Mouse (Mus musculus): ENCODE measurements at regions not wholly inside any gene's neighbourhood (a gene's known extent, or its start where the extent isn't known, plus 50 kb on each side); places are given as distances from the start of the nearest gene placed in this dataset.

DNA sequence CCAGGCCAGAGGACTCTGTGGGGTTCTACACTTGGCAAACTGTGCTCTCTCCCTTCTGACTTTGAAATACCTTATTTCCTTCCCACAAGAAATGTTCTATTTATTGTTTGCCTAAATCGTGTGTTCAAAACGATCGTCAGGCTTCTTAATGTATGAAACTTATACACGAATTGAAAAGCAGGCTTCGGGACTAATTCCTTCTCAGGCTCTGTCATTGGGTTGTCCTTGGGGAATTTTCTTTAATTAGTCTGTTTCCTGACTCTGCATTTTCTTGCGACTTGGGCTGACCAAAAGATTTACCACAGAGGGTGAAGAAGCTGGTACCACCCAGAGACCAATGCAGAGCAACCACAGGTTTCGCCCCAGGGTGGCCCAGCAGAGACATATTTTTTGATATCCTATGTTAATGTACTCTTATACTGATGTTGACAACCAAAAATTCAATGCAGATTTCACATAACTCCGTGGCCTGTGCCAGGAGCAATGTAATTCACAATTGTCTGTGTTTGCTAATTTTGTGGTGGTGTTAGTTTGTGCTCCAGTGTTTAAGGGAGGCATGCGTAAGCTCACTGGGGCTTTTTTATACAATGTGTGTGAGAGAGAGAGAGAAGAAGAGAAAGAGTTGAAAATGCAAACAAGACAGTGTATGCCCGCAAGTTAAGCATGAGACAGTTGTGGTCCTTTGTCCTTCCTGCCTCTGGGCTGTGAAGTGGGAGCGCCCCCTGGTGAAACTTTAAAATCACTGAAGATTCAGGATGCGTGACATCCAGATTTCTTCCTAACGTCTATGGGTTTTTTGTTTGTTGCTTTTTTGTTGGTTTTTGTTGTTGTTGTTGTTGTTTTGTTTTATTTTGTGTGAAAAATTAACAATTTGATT, 452.7 kb downstream of the Sox2 start:
- DNase-seq (ENCODE audit: low read depth, low spot score), result peak; percentile 27

DNA sequence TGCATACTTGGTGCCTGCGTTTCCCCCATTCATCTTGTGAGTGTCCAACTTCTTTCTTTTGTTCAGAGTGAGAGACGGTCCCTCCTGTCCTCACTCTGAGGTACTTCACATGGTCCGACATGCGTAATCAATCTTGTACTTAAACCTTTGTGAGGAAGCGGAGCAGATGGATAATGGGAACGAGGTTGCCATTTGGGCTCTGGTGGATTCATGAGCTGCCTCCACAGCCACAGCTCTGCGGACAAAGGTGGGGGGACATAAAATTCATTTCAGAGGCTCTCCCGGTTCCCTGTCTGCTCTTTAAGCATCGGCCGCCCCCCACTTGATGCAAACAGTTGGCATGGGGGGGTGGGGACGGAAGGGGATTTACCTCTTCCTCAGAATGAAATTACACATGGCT, 454.7 kb downstream of the Sox2 start:
- no peak for DNase-seq (ENCODE audit: low read depth, low spot score)

DNA sequence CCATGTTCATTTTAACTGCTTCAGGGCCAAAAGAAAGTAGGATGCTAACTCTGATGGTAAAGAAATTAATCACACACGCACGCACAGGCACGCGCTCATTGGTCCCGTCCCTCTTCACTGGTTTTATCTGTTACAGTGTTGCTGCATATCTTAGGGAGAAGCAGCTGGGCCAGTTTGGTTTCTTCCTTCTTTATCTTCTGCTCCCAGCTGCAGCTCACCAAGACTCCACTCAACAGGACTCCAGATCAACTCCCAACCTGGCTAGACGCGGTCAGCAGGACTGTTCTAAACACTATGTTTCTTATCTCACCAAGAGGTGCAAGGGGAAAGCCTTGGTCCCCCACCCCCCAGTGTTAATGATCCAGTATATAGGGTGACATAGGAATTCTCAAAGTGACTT, 455.9 kb downstream of the Sox2 start:
- no peak for DNase-seq (ENCODE audit: low read depth, low spot score)

DNA sequence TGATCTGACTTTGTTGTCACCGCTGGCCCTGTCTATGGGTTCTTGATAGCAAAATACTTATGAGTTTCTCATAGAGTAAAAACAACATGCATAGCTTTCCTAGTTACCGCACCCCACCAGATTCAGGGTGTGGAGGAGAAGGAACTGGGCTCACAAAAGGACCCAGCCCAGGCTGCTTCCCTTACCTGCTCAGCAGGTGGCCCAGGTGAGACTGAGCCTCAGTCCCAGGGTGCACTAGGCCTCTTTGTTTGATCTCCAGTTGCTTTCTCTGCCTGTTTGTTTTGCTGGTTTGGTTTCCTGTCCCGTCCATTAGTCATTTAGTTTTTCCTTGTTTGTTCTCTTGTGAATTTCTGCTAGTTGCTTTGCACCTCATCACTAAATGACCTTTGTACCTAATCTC, 483.3 kb downstream of the Sox2 start:
- DNase-seq (ENCODE audit: low read depth, low spot score), result peak; percentile 2

DNA sequence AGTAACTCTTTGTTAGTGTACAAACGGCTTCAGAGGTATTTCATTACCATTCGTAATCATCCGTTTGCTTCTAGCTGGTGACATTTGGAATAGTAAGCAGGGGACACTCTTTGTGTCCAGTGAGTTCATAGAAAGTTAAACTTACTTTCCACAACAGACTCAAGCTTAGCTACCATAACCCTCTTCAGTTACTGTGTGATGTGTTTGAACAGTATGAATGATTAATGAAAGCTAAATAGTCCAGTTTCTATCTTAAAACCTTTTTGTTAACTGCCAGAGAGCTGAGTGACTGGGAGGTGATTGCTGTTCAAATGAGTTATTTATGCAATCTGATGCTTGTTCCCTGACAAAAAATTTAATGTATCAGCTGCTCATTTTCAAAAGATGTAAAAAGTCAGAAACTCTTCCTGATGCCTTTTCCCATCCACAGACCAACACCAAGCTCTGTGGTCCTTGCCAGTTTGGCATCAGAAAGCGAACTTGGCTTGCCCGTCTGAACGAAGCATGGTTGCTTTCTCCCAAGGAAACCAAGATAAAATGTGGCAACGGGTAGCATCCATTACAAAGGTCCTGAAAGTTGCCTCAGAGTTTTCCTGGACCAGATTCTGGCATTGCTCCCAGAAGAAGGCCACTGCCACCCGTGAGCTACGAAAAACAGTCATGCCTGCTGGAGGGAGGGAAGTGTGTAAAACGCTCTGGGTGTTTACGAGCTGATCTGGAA, 491.5 kb downstream of the Sox2 start:
- DNase-seq (ENCODE audit: low read depth, low spot score), result no peak

DNA sequence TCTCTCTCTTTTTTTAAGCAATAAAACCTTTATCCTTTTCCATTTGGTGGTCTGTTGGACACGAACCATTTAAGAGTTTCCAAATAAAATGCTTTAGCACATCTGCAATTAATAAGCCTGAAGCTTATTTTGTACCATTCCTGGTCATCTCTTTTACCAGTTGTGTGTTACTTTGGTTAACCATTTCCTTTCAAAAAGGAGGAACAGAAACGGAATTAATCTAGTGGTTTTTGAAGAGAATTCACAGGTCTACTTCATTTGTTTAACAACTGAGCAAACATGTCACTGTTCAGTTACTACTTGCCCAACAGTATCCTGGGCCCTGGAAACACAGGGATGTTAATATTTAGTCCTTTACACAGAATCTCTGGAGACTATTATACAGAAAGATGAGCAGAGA, 492.5 kb downstream of the Sox2 start:
- DNase-seq (ENCODE audit: low read depth, low spot score), result no peak

DNA sequence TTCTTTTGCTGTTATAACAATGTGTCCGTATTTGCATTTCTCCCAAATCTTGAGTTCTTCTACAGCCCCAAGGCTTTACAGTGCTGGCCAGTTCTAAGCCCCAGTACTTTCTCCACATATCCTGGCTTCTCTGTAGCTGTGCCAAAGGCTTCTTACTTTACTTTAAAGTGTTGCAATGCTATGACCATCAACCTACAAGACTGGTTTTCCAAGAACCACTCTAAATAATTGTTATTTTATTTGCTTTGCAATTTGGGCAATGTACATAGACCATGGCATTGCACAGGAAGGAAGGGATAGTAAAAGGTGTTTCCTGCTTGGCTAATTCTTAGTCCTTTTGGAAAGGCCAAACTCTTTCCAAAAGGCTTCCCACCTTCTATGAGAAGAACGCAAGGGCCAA, 495.4 kb downstream of the Sox2 start:
- DNase-seq (ENCODE audit: low read depth, low spot score), result no peak

DNA sequence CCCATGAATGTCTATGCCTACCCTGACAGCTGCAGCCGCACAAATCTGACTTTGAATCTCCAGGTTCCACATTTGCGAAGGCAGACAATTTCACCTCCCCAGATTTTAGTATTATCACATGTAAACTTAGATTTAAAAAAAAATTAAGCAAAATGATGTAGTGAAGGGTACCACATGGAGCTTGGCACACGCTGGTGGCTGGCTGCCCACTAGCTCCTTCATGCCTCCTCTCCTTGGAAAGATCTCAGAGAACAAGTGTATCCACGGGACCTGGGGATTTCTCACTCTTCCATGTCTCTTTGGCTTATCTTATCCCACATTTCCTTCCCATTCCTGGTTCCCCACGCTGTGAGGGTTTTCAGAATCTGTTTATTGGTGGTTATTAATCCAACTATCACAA, 496.5 kb downstream of the Sox2 start:
- DNase-seq (ENCODE audit: low read depth, low spot score), result no peak

DNA sequence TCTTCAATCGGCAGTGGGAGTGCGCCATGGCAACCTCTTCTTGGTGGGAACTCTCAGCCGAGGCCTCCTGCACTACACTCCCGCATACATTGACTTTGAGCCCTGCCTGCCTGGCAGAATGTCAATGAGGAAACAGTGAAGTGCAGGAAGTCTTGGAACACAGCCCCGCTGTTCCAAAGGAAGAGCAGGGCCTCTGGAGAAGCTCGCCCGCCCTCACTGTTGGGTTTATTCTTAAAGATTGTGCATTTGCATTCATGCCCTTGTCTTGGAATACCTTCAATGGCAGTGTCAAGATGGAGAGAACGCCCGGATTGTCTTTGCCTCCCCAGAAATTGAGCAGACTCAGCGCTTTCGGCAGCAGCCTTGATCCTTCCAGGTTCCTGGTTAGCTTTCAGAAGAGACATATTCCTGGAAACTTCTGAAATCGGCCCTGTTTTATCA, 499.1 kb downstream of the Sox2 start:
- no peak for DNase-seq (ENCODE audit: low read depth, low spot score)

DNA sequence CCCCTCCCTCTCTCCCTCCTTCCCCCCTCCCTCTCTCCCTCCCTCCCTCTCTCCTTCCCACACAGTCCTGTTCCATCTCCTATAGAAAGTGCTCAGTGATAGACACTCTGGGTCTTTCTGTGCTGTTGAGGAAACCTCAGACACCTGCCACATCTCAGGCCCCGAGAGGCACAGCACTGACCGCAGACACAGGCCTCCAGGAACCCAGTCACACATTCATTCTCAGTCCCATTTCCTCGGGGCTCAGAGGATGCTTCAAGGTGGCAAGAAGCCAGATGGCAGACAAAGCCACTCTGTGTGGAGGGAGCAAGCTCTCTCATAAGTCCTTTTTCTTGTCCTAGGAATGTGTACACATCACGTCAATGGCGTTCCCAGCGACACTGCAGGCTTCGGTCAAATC, 502.0 kb downstream of the Sox2 start:
- DNase-seq (ENCODE audit: low read depth, low spot score), result no peak

DNA sequence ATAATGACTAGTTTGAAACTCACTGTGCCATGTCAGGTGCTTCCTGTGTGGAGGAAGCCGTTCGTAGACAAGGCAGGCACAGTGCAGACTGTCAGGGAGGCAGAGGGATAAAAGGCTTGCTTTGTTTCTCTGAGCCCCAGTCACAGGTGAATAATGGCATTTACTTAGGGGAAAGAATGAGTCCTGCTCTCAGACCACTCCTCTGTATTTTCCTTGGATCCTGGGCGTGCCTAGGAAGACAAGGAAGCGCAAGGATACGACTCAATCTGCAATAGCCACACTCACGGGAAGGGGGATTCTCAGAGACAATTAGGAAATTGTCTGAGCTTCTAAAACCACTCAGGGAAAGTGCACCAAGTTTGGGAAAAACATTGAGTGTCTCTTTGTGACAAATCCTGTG, 504.1 kb downstream of the Sox2 start:
- DNase-seq (ENCODE audit: low read depth, low spot score), result no peak

DNA sequence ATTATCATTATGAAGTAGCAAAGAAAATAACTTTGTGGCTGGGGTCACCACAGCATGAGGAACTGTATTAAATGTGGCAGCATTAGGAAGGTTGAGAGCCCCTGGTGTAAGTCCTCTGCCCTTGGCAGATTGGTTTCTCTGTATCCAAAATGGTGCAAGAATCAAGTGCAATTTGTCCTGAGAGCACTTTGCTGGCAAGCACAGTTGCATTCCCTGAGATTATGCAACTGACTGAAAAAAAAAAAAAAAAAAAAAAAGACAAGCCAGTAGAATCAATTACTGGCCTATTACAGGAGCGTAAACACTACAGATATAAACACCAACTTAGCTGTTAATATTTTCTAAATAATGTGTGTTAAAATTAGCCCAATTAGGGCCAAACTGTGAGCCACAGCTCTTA, 518.5 kb downstream of the Sox2 start:
- DNase-seq (ENCODE audit: low read depth, low spot score), result no peak

DNA sequence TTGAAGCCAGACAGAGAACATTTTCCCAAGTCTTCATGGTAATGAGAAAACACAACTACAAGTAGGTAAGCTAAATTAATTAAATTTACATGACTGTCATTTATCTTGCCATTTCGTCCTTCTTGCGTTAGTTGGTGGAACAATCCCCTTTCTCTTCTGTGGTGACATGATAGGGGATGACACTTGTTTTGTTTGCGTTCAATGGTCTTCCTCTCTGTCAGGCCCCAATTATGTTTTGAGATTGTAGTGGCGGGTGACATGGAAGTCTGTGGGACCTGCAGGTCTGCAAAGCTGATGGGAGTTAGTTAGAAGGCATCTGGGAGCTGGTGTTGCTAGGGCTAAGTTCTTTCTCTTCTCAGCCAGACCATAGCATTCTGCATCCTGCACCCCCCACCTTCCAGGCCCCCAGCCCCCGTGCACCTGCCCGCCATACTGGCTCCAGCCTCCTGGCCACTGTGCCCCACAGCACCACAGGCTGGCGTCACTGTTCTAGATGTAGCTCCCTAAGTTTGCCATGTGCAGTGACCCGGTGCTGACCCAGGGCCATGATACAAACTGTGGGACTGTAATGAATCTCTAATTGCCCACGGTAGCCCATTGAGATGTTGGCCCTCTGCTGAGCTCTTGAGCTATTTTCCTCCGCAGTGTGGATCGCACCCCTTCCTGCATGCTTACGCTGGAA, 528.7 kb downstream of the Sox2 start:
- DNase-seq (ENCODE audit: low read depth, low spot score), result no peak

DNA sequence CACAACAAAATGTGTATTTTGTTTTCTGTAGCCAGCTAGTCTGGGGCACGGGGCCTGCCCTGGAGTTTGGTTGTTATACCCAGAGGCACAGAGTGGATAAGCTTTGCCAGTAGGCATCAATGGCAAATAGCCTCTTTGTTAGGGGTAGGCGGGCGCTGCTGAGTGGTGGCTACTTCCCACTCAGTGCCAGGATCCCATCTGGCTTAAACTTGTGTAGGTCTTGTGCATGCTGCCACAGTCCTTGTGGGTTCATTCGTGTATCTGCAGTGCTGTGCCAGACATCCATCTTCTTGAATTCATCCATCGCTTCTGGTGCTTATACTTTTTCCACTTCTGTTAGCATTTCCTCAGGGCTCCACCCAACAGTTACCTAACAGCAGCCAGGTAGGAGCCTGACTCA, 545.4 kb upstream of the Atp11b start:
- DNase-seq (ENCODE audit: low read depth, low spot score), result no peak

DNA sequence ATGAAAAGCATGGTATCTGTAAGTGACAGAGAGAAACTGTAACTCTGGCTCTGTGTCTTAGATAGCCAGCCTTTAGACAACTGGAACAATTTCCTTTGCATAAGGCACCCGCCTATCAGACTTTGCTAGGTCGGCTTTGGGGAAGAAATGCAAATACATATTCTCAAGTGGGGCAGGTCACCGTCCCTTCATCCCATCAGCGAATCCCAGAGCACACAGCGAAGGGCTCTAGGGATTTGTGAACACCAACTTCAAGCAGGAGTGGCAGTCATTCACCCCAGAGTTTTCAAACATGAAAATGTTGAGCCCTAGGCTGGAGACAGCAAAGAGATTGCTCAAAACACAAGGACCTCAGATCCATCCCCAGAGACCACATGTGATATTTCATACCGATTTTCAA, 534.5 kb upstream of the Atp11b start:
- DNase-seq (ENCODE audit: low read depth, low spot score), result no peak

DNA sequence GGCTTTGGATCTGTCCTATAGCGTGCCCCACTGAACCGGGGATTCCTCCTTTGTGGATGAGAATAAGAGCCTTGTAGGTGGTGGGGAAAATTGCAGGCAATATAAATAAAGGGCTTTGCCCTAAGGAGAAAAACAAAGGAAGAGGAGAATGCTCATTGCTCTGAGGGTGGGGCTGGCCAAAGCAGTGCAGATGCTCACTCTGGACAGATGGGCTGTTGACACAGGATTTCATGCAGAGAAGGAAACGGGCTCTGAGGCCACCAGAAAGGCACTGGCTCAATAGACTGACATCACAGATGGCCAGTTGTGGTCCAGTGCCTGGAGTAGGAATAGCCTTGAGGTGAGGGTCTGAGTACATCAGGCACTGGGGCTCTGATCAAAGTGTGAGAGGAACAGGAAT, 532.7 kb upstream of the Atp11b start:
- DNase-seq (ENCODE audit: low read depth, low spot score), result no peak

DNA sequence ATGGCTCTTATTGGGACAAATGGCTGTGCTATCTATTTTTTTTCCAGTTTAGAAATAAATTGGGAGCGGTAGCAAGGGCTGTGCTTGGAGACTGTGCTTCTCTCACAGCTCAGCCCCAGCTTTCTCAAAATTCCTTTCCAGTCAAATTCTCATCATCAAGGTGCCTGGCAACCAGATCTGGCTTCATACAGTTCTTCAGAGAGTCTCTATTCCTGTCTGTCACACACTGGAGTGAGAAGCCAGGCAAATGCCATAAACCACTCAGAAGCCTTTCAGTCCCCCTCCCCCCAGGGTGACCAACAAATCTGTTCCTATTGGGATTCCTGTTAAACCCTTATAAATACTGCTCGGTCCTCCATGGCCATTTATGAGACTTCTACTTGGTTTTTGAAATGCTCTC, 531.7 kb upstream of the Atp11b start:
- no peak for DNase-seq (ENCODE audit: low read depth, low spot score)

DNA sequence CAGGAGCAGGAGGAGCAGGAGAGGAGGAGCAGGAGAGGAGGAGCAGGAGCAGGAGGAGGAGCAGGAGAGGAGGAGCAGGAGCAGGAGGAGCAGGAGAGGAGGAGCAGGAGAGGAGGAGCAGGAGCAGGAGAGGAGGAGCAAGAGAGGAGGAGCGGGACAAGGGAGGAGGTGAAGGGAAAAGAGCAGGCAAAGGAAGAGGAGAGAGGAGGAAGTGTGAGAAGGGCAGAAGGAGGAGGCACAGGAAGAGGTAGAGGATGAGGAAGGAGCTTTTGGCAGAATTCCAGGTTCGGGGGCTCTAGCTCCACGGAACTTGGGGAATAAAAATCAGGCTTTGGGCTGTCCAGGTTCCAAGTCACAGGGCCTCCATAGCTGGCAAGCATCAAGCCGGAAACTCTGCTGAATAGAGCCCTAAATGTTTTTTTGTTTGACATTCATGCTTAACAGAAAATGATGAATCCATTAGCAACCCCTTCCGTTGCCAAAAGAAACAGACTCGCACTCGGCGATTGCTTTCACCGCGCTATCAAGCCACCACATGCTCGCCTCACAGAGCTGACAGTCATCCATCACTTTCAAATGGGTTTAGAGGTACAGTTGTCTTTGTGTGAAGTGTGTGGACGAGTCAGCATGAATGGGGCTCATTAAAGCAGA, 528.7 kb upstream of the Atp11b start:
- DNase-seq (ENCODE audit: low read depth, low spot score), result peak; percentile 16

DNA sequence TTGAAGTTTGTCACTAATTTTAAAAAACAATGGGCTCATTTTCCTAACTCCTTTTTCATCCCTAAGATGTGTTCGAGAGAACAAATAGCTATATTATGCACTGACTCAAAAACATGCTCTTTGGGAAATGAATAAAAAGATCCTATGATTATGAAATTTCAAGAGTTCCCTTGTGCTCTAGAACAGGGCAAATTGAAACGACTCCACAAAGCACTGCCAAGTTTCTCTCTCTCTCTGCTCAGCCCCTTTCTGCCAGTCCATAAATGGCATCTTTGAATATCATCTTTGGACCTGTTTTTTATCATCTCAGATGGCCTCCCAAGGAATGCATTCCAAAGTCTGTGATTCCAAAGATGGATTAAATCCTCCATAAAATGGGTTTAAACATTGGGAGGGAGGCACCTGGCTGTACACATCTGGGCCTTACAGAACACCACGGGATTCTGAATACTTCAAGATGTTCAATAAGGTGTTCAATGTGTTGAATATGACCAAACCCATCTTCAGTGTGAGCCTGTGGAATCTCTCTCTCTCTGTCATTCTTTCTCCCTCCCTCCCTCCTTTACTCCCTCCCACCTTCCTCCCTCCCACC, 528.0 kb upstream of the Atp11b start:
- DNase-seq (ENCODE audit: low read depth, low spot score), result no peak

DNA sequence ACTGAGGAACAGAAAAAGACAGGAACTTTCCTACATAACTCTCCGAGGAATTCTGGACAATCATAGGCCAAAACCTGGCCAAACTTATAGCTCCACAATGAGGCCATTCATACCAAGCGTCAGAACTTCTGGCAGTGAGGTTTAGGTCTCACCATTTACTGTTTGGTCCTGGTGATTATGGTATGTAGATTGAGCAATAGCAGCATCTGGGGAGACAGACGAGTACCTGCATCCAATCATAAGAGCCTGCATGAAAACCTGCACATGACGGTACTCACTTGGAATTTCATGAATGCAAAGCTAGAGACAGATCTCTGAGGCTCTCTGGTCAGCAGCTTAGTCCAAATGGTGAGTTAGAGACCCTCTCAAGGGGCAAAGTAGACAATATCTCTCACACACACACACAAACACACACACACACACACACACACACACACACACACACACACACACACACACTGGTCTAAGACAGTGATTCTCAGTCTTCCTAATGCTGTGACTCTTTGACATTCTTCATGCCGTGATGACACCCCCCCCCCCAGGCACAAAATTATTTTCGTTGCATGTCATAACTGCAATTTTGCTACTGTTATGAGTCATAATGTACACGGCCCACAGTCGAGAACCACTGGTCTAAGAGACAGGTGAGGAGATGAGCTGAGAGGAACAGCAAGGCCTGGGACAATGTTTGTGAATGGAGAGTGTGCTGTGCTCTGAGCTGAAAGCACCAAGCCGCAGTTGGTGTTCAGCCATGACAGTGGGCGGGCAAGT, 522.6 kb upstream of the Atp11b start:
- no peak for DNase-seq (ENCODE audit: low read depth, low spot score)

DNA sequence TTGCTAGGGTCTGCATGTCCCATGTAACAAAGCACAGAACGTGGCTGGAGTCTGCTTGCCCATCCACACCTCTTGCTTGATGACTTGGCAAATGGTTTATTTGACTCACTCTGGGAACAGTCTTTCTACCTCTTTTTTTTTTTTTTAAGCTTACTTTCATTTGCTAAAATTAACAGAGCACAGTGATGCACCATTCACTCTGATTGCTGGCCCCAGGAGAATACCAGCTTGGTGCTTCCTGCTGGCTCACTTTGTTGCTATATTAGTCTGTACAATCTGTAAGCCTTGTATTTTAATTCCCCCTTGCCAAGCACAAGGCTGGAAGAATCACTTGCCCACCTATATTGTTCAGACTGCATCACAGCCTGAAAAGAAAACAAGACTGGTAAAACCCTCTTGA, 521.4 kb upstream of the Atp11b start:
- no peak for DNase-seq (ENCODE audit: low read depth, low spot score)

Data from CD4-positive helper T cell, adult 2 months (primary cell).